Mouse (Mus musculus) hindlimb bud, embryonic 11.5 days (tissue): ENCODE data around the gene Cbx8.

Experiments used
- DNase-seq: peaks from one replicate; pipeline ENCODE4 v3.0.0-alpha.2; 2012; ENCODE audit warnings: low read depth, low spot score; ENCODE audit errors: extremely low spot score

Gene Cbx8

DNA sequence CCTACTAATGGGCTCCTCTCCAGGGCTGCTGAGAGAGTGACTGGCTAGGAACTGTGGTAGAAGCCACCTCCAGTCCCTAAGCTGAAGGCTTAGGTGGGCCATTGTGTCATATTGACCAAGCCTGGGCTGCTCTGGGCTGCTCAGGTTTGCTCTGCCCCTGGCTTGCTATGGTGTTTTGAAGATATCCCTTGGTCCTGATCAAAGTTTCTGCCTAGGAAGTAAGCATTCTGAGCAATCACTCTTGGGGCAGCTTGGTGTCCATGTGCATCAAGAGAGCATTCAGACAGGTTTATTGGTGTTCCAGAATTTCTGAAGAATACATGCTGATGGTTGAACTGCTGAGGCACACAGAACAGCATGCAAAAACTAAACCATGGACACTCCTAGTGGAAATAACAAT, 10.7 kb upstream of the Cbx8 start:
- no peak for DNase-seq

DNA sequence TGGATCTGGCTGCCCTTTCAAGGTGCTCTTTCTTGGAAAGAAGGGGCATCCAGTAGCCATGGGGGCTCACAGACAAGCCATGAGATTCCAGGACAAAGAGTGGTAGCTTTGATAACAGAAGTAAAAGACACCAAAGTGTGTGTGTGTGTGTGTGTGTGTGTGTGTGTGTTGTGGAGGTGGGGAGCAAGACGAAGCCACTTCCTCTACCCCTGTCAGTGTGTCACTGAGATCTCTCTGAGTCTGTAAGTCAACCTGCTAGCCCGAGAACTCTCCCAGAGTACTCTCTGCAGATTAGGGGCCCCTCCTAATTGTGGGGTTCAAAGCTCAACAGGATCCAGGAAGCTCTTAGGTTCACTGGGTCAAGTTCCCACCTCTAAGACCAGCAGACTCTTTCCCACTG, 9.6 kb upstream of the Cbx8 start:
- no peak for DNase-seq

DNA sequence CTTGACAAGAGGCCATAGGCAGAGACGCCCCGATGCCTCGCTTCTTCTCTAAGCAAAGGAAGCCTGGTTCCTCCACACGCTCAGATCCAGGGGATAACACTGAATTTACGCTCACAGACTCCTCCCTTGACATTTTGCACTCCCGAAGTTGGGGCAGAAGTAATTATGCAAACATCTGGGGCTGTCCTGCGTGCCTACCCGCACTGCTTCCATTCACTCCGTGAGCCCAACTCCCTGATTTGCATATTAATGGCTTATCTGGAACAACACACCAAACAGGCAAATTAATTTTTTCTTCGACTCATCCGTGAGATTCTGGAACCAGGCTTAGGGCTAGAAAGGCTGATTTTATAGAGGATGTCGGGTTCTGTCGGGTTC, 7.4 kb upstream of the Cbx8 start:
- DNase-seq: no peak

DNA sequence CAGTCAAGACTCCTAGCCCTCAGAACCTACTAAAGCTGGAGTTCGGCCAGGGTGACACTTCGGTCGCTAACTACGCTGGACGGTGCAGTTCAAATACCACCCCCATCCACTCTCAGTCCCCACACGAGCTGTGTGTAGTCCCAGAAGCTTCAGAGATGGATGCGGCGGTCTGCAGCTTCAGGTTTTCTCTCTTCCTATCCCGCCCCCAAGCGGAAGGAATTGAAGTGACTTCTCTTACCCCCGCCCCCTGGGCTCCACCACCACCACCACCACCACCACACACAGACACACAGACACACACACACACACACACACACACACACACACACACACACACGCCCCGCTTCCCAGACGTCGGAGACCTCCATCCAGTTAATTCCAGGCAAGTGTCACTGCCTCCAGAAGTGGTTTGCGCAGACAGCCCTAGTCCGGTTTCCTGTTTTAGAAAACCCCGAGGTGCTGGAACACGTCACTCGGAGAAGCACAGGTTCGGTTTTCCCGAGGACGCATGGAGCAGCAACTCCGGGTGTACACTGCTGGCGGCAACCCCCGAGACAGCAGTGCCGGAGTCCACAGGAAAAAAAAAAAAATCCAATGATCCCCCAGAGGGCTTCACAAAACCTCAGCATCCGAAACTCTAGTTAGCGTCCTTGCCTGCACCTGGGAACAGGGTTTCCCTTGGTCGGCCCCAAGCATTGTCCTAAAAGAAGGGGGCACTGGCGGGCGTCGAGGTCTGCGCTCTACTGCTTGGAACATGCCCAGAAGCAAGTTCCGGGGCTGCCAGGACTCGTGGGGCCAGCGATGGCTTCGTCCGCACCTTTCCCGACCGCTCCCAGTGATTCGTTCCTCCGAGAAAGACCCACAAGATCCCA, 6.7 kb upstream of the Cbx8 start:
- no peak for DNase-seq

DNA sequence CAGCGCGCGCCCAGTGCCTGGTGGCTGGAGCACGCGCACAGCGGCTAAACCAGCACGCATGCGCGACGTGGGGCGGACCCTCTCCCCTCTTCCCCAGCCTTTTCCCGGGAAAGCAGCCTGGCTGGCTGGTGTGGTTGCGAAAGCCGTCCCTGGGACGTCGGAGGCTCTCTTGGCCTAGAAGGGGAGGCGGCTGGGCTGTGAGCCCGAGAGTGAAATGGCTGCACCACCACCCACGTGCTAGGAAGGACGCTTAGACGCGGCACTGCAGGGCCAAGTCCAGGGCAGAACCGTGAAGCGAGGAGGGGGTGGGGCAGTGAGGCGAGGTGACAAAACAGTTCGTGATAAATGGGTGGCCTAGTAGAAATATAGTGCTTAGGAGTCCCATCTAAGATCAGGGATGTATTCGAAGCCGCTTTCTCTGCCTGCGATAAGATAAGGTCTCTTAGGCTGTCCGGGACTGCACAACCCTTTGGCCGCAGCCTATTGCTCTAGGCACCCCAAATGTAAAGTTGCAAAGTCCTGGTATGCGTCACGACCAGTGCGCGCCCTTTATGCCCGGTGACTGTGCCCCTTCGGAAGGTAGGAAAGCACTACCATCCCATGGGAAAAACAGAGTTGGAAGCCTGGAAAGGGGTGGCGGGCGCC, 6.0 kb upstream of the Cbx8 start:
- no peak for DNase-seq

DNA sequence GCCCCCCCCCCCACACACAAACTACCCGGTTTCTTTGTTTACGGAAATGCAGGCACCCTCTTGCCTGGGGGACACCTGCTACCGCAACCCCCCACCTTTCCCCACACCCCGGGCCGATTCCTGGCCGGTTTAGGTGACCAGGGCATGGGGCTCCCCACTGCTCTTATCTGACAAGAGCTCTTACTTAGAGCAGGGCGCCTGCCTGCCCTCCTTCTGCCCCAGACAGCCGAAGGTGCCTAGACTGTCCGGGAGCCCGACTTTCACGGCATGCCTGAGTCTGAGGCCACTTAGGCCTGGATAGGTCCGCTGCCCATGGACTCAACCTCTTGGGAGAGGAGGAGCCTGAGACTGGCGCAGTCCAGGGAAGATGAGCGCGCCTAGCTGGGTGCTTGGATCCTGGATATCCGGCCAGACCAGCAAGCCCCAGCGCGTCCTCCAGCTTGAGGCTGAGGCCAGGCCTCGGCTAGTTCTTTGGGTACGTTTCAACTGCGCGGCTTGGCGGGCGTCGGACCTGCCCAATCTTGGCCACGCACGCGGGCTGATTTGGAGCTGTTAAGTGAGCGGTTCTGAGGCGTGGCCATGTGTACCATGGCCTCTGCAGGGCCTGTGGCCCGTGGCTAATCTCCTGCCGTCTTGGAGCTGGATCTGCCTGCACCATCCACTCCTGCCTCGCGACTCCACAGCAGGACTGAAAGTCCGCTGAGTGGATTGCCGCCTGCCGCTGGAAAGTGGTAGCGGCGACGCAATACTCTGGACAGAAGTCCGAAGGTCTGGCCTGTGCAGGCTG, 4.0 kb upstream of the Cbx8 start:
- DNase-seq: no peak

- DNase-seq: no peak
These were observed 3.2 kb upstream of the Cbx8 start for GRCm38 (mm10) chr11:119043761-119044550.

GRCm38 (mm10) chr11:119043273-119043540, 2.4 kb upstream of the Cbx8 start:
- DNase-seq: no peak

DNA sequence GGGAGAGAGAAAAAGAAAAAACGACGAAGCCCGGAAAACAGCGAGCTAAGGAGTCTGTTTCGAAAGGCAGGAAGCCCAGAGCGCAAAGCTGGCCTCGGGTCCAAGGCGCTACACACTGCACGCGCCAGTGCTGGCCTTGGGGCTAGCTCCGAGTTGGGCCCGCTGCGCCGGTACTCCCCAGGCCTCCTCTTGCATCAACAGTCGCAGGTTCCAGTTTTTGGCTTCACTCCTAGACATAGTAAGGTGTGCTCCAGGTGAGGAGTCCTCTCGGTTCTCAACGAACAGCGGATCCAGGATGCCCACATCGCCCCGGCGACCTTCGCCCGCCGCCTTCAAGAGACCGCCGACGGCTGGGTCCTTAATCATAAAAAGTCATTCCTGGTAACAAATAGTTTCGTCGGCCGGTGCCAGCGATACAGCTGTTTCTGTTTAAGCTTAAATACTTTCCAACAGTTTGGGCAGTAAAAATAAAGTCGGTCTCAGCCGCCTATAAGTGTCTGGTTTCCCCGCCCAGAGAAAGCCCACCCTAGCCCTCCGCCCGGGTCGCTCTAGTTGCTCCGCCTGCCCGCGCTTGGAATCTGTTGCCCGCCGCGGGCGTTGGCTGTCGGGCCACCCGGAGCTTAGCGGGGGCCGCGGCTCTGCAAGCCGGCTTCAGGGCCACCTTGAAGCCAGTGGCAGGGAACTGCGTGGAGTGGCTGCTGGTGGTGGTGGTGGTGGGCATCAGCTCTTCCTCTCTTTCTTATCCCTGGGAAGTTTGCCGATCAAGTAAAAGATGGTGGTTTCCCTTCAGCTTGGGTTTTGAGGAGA, 1.9 kb upstream of the Cbx8 start:
- no peak for DNase-seq

DNA sequence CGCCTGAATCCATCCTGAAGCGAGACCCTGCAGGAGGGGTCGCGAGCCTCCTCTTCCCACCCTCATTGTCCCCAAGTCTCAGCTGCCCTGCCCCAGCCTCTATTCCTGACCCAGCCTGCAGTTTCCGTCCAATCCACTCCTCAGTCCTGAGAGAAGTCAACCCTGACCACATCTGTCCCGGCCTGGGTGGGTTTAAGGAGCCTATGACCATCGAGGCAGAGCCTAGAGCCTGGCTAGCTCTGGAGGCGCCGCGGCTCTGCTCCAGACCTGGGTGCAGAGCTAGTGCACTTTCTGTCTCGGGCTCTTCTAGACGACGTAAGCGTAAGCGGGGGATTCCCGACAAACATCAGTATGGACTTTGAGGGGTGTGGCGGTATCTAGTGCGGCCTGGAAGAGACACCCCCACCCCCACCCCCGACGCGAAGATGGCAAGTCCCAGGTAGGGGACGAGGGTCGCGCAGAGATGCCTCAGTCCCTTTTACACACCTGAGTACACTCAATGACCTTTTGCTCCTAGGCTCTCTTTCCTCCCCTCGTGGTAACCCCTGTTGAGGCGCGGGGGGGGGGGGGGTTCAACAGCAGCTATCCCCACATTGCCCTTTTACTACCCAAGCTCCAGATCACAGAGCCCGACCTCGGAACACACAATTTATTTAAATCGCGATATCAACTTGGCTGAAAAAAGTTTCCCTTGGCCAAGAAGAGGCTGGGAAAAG, 1.1 kb upstream of the Cbx8 start:
- no peak for DNase-seq

DNA sequence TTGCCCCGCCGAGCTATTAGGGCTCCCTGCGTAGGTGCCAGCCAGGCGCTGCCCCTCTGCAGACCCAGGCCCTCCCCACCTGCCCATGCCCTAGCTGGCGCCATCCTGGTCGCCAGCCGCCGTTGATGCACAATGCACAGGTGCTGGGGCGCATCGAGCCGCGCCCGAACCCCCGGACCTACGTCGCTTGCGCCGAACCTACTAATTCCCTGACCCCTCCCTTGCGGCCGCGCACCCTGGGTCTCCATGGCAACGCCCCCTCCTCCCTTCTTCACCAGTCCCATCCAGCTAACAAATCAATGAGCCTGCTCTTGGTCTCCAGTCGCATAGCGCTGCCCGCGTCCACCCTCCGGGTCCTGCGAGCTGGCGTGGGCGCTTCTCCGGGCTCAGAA, 552 bp upstream of the Cbx8 start:
- no peak for DNase-seq

DNA sequence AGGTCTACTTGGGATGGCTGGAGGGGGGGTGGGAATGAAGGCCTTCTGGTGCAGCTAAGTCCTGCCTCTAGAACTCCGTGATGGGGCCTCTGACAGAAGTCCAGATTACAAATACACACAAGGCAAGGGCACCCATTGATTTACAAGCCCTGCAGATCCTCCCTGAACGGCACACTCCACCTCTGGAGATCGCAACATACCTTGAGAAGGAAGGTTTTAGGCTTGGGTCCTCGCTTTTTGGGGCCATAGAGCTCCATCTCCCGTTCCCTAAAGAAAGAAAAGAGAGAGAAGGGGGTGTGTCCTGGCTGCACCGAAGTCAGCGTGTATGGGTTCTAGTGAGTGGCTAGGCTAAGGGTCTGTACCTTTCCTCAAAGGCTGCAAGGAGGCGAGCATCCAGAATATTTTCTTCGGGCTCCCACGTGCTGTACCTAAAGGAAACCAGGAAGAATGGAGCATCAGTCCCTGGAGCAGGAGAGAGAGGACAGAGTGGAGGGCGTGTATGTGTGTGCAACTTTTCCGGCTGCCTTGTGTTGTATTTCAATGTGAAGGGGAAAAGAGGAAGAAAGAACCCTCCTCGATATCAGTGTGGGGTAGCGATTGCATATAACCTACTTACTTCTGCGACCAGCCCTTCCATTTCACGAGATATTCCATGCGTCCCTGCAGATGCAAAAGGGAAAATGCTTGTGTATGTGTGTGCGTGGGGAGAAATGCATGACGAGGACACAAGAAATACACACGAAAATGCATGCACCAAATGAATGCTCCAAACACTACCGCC, 847 bp downstream of the Cbx8 start:
- DNase-seq: no peak

GRCm38 (mm10) chr11:119038744-119039484, 1.9 kb downstream of the Cbx8 start:
- no peak for DNase-seq

DNA sequence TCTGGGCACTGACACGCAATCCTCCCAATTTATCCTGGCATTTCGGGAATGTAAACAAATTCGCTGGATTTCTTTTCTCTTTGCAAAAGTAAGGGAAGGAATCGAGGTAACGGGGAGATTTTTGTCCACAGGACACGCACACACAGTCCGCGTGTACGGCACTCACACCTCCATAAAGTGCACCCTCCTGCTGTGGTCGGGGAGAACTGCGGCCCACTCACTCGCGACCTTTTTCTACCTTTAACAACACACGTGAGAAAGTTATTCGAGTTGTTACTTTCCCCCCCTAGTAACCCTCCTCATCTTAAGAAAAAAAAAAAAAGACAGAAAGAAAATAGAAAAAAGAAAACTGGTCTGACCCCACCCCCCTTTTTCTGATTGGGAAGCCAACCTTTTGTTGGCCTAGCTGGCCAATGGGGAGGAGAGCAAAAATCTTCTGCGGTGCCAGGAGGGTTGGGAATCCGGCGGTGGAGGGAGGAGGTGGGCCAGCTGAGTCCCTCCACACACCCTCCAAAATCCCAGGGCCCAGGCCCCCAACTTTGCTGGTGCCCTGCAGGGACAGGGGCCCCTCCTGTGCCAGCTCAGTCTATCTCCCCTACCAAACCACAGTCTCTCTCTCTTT, 2.9 kb downstream of the Cbx8 start:
- DNase-seq: no peak

GRCm38 (mm10) chr11:119036934-119037779, 3.6 kb downstream of the Cbx8 start:
- DNase-seq: no peak

- no peak for DNase-seq
These were observed 4.3 kb downstream of the Cbx8 start for GRCm38 (mm10) chr11:119036447-119036846.

GRCm38 (mm10) chr11:119035686-119036165, 5.0 kb downstream of the Cbx8 start:
- no peak for DNase-seq
